Mouse (Mus musculus) lung, postnatal 14 days (tissue): ENCODE measurements around the gene Slfn8.
A peak's percentile ranks its signal among the peaks of the same experiment; 100 is the strongest.
"Not testable (repeated sequence)": the region's sequence is repeated elsewhere in the genome, so short reads cannot be mapped to it uniquely, and the experiment has no call there.

Experiments
- DNase-seq: peaks from one replicate; pipeline ENCODE4 v3.0.0; 2021

The Slfn8 gene

DNA sequence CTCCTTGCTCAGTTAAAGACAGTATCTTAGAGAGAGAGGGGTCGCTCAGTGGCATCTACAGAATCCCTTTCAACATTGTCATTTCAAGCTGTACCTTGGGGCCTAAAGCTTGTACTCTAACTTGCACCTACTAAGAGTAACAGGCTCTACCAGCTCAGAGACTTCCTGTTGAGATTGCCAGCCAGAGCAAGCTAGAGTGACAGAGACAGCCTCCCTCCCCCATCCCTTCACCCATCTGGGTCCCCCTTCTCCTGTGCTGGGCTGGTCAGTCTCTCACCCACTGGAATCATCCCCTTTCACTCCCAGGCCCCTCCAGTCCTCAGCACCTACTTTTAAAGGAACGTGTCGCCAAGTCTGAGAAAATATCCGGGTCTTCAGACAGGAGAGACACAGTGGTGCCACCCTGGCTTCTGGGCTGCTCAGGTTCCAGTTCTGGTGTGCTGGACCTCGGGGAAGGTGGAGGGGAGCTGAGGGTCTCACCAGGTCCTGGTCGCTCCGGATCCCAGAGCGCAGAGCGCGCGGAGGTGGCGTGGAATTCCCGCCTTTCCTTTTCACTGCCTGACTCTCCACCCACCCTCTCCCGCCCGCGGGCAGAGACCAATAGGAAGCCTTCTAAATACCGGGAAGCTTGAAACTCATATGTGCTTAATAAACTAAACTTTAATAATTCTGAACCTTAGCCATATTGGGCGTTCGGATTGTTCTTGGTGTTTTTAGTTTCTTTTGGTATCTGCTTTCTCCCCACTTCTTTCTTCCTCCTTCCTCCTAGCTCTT, 29.8 kb downstream of the Slfn8 start:
- peak; percentile 25 for DNase-seq

DNA sequence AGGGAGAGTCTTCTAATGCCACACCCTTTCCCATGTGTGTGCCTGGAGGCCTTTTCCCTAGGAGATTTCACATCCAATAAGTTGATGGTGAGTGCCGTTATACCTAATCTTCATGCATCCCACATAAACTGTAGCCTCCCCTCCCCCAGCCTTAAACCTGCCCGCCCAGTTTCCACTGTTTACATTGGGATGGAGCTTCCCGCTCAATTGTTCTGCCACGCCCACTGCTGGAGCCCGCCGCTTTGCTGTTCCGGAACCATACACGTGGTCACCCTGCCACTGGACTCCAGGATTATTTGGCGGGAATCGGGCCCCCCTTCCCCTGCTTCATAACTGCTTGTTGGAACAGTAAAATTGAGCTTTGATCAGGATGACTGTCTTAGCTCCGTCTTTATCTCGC, 31.3 kb downstream of the Slfn8 start:
- peak; percentile 10 for DNase-seq

DNA sequence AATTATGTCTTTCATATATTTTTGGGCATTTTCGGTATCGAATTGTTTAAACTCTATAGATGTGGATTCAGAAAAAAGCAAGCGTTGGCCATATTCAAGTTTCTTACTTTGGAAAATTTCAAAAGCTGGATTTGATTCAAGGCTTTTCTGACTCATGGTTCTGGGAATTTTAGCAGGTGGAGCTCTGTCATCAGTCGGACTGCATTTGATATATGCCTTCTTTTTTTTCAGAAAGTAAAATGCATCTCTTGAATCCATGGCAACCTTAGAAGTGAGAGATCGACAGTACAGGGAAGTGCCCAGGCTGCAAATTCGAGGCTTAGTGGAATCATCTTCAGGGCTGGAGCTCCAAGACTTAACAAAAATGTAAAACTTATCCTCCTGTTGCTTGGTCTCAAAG, 33.0 kb downstream of the Slfn8 start:
- no peak for DNase-seq

DNA sequence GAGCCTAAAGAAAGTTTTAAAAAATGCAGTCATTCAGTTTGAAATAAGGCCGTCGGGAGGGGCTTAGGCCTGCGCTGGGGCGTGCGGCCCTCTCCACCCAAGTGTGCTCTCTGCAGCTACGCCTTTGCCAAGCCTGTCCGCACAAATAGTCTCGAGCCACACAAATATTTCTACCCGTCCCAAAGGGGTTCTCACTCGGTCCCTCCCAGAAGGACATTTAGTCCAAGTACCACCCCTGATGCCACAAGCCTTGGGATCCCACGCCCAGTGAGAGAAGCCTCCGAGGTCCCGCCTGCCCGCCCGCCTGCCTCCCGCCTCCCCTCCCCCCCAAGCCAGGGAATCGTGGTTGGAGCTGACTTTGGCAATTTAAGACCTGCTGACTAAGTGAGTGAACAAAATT, 37.4 kb downstream of the Slfn8 start:
- DNase-seq = no peak

DNA sequence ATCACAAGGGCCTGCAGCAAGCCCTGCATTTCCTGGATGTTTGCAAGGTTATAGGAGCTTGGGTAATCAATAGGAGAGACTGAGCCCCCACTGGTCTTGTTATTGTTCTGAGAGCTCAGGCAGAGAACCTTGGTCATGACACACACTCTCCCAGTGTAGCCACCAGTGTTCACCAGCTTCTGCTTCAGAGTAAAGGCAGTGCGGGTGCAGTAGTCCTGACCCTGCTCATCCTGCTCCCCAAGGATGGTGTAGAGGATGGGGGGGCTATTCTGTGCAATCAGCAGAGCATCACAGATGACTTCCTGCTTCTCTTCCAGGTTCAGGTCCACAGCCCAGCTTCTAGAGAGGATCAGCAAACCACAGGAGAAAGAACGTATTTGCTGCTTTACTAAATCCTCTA, 38.2 kb downstream of the Slfn8 start:
- DNase-seq = not testable (repeated sequence)

DNA sequence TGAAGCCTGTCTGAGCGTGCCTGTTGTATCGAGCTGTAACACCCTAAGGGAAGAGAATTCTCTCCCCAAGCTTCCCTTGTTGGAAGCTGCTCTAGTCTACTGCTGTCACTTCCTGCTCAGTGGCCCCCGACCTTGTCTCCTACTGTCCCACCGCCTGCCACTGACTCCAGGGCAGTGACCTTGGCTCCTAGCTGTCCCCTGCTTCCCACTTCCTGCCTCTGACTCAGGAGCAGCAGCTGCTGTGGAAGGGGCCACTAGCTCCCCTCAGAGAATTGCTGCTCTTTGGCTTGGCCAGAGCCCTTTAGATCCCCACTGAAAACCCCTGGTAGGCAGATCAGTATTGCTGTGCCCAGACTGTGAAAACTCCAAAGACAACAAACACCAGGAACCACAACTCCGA, 46.7 kb downstream of the Slfn8 start:
- DNase-seq = no peak

DNA sequence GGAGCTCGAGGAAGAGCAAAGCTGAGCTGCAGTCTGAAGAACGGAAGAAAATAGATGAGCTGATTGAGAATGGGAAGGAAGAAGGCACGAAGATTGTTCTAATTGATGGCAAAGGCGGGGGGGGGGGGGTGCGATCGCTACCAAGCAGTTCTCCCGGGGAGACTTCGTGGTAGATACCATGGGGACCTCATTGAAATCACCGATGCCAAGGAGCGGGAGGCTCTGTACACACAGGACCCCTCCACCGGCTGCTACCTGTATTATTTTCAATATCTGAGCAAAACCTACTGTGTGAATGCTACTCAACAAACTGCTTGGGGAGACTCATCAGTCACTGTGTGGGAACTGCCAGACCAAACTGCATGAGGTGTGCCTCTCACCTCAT, 49.0 kb downstream of the Slfn8 start:
- DNase-seq = no peak

DNA sequence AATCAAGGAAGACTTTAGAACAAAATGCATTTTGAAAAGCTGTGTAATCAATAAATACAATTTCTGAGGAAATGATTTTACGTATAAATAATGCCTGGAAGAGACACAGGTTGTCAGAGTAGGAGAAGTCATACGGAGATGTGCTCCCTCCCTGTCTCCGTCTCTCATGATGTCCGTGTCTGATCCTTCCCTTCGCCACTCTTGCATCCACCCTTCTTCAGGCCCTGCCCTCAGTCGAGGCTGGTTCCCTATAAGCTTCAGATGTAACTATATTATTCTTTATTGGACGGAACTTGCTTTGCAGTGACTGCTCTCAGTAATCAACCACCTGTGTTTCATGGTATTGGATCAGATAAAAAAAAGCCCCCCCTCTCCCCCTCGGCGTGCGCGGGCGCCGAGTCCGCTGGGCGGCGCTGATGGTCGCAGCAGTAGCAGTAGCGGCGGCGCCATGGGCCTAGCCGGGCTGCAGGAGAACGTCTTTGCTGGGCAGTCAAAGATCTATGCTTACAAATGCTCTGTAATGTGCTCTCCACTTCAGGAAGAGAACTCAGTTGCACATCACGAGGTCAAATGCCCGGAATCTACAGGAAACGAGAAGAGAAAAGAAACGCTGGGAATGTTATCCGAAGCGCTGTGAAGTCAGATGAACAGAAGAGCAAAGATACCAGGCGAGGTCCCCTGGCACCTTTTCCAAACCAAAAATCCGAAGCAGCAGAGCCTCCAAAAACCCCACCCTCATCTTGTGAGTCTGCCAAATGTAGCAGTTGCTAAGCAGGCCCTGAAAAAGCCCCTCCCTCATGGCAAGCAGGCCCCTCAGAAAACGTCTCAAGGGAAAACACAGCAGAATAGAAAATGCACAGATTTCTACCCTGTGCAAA, 49.7 kb downstream of the Slfn8 start:
- peak; percentile 36 for DNase-seq

DNA sequence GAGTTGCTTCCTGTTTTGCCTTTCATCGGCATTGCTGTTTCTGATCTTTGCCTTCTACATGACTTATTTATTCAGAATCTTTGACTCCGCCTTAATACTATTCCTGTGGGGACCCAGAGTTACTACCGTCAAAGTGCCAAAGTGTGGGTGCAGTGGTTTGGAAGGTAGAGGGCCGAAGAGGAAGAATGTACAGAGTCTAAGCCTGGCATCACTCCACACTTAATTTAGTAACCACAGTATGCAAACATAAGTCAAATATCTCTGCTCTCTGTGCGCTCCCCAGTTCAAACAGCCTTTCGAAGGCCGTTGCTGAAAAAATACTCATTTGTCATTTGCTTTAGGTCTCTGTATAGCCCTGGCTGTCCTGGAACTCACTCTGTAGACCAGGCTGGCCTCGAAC, 58.4 kb downstream of the Slfn8 start:
- DNase-seq = no peak

DNA sequence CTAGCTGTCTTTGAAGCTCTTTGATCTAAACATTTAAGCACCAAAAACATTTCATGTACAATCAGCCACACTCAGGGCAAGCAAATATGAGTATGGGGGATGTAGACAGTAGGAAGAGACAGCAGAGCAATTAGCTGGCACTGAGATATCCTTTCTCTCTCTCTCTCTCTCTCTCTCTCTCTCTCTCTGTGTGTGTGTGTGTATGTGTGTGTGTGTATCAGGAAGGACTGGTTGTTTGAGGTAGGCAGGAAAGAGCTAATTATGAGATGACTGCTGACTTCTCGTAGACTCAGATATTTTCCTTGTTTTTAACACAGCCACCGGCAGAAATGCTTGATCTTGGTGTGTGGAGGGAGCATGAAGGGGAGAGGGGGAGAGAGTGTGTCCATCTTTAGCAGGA, 58.9 kb downstream of the Slfn8 start:
- DNase-seq = no peak

DNA sequence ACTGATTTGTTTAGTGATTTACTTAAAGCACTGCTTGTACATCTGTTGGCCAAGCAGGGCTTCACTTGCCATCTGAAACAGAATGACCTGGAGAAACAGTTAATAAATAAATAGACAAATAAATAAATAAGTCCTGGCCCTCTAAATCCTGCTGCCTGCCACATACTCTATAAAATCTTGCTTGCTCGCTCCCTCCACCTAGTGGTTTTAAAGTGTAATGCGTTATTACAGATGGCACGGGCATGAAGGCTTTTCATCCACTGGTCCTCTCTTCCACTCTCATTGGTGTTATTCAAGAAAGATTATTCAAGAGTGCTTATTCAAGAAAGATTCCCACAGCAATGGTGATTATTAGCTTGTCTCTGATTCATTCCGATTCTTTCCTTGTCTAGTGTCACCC, 61.0 kb downstream of the Slfn8 start:
- DNase-seq = peak; percentile 50

DNA sequence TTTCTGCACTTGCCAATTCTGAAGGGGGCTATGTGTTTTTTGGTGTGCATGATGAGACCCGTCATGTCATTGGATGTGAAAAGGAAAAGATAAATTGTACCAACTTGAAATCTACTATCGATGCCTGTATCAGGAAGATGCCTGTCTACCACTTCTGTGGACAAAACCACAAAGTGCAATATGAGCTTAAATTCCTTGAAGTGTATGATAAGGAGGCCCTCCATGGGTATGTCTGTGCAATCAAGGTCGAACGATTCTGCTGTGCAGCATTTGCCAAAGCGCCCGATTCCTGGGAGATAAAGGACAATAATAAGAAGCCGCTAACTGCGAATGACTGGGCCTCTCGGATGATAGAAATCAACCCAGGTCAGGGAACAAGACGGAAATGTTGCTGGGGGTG, 63.7 kb downstream of the Slfn8 start:
- no peak for DNase-seq

DNA sequence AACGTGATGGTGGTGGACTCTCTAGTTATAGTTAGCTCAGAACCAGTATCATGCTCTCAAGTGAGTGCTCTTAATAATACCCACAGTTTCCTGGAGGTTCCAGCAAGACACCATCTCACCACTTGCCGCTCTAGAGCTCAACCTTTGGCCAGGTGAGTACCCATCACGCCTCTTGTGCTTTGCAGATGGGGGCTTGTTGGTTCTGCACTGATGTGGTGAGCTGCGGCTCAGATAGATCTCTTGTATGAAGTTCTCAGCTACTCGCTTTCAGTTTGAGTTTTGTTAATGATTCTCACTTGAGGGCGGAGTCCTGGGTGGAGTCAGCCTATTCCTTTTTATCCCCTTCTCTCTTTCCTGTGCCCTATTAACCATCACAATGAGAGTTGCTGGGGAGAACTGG, 66.0 kb downstream of the Slfn8 start:
- no peak for DNase-seq

DNA sequence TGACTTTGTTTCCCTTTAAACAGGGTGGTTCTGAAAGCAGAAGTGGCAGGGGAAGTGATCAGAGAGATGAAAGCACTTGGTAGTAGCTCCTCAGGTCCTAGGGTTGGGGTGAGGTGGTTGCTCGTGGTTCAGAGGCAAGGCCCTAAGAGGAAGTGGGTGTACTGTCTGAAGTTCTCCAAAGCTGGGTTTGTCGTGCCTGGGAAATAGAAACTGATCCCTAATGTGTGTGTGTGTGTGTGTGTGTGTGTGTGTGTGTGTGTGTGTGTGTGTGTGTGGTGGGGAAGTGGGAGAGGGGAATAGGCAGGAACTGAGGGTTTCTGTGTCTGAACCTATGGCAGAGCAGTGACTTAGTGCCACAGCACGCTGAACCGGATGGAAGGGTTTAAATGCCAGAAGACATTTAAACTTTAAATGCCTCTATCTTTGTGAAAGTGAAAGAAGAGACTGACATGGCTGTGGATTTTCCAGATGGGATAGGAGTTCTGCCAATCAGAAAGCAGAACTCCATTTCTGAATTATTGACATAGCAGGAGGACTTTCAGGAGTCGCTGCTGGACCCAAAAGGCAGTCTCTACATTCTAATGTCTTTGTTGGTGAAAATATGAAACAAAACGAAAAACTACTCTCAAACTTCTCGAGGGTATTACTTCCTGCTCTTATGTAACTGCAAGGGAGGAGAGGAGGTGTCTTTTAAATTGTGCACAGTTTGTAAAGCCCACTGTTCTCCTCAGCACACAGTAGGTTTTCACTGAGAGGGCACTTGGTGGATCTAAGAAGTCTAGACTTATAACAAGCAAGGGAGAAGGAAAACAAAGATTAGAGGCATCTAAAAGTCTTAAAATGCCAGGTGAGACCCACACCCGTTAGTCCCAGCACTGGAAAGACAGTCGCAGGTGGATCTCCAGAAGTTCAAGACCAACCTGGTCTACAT, 67.7 kb downstream of the Slfn8 start:
- peak; percentile 21 for DNase-seq
